Mouse (Mus musculus) layer of hippocampus, adult 9-11 months (tissue): Measurements from ENCODE around the gene Cpa4.

Source experiments
- DNase-seq: peaks from one replicate; pipeline ENCODE4 v3.0.0; 2022

Cpa4 gene

DNA sequence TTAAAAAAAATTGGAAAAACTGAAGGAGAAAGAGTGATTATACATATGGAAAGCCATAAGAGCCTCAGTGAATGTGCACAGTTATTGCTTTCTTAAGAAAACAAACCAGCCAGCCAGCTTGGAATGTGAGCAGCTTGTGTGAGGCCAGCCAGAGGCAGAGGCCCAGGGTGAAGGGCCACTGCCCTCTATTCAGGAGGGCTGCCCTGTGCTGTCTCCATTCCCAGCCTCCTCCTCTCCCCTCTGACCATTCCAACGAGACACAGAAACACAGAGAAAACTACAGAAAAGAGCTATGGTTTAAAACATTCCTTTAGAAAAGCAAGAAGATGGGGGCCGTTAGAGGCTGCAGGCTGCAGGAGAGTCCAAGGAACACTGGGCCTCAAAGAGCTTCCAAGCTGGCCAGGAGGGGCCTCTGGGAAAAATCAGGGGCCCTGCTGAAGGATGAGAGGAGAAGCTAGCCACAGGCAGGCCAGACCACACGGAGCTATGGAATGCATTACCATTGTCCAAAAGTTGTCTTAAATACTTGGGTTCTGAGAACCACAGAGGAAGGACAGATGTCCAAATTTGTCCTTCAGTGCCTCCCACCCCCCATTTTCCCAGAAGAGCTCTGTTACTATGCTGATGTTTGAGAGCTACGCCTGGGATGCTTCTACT, 68.1 kb downstream of the Cpa4 start:
- no peak for DNase-seq

DNA sequence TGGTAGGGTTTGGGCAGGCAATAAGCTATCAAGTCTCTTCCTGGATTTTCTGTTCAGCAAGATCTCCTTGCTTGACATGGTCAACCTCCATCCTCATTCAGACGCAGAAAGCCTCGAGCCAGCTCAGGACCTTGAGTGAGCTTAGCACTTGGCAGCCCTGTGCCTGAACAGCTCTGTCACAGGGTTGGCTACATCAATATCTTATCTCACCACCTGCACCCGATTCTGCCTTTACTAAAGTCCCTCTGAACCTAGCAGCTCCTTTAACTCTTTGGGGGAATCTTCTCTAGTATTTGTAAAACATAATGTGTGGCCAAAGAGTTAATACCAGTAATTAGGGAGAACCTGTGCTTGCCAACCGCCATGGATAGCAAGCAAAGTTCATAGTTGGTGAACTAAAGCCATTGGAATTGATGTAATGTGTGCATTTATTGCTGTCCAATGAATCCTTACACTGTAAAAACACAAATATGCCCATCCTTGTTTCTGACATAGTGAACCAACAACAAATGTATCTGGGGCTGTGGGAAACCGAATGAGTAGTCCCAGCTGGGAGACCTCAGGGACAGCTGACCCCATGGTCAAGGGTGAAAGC, 70.6 kb downstream of the Cpa4 start, which contains the start of gene Cpa1:
Gene Cpa1 (plus strand): TSS at position 545 of the 595 bp plus-strand sequence.
- DNase-seq, result no peak
